Mouse (Mus musculus): ENCODE measurements around the gene Rad51d.
"Not testable (repeated sequence)": the region's sequence is repeated elsewhere in the genome, so short reads cannot be mapped to it uniquely, and the experiment has no call there.

The Rad51d gene

GRCm38 (mm10) chr11:82890342-82890762 lies at the start of gene Rad51d:
Gene Rad51d (minus strand): TSS chr11:82890614.
- peak; percentile 97 for DNase-seq

GRCm38 (mm10) chr11:82933186-82933585 lies 42.8 kb upstream of the Rad51d start:
- no peak for DNase-seq

GRCm38 (mm10) chr11:82931671-82932450 lies 41.4 kb upstream of the Rad51d start:
- not testable (repeated sequence) for DNase-seq

- not testable (repeated sequence) for DNase-seq
Measured at GRCm38 (mm10) chr11:82931161-82931560, 40.7 kb upstream of the Rad51d start.

DNA sequence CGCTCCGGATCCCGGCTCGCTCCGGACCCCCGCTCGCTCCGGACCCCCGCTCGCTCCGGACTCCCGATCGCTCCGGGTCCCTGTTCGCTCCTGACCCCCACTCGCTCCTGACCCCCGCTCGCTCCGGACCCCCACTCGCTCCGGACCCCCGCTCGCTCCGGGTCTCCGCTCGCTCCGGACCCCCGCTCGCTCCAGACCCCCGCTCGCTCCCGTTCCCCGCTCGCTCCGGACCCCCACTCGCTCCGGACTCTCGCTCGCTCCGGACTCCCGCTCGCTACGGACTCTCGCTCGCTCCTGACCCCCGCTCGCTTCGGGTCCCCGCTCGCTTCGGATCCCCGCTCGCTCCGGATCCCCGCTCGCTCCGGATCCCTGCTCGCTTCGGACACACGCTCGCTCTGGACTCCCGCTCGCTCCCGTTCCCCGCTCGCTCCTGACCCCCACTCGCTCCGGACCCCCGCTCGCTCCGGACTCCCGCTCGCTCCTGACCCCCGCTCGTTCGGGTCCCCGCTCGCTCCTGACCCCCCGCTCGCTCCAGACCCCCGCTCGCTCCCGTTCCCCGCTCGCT lies 40.1 kb upstream of the Rad51d start:
- not testable (repeated sequence) for DNase-seq

GRCm38 (mm10) chr11:82929633-82929950 lies 39.2 kb upstream of the Rad51d start:
- DNase-seq: no peak

DNA sequence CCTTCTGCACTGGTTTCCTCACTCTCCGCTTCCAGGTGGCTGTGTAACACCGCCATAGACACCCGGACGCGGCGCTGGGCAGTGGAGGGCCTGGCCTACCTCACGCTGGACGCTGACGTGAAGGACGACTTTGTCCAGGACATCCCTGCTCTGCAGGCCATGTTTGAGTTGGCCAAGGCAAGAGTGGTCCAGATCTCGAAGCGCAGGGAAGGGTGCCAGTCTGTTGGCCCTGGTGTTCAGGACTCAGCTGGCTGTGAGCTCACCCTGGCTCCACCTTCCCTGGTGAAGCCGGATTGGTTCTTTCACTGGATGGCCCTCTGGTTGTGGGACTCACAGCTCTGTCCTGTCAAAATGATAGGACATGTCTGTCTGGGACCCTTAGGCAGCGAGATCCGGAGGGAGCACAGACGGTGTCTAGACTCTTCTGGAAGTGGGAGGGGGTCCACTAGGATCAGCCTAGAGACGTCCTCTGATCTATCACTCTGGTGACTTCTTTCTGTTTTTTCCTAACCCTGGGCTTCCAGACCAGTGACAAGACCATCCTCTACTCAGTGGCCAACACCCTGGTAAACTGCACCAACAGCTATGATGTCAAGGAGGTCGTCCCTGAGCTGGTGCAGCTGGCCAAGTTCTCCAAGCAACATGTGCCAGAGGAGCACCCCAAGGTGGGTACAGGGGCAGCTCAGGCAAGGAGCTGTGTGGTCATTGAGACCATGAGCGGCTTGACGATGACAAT lies 38.7 kb upstream of the Rad51d start:
- no peak for DNase-seq

DNA sequence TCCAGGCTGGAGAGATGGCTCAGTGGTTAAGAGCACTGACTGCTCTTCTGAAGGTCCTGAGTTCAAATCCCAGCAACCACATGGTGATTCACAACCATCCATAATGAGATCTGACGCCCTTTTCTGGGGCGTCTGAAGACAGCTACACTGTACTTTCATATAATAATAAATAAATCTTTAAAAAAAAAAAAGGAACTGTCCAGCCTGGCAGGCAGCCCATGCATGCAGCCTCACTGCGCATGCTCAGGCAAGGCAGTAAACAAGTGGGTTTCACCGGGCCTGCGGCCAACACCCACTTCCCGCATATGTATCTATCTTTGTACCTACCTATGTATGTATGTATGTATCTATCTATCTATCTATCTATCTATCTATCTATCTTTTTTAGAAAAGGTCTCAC lies 33.5 kb upstream of the Rad51d start:
- not testable (repeated sequence) for DNase-seq

DNA sequence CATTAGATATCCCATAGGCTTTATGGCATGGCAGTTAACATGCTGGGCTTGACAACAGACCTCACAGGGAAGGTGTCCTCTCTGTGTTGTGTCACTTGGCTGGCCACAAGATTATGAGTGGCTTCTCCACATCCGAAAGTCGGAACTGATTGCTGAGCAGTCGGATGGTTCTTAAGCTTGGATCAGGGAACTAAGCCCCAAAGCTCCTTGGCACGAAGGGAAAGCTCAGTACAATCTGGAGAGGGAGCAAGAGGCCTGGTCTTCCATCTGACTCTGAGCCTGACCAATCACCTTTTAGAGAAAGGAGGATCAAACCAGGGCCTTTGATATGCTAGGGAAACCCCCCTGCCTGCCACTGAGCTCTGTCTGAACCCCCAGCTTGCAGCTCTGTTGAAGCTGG lies 31.3 kb upstream of the Rad51d start:
- no peak for DNase-seq

- DNase-seq: no peak
Measured at GRCm38 (mm10) chr11:82920768-82921167, 30.4 kb upstream of the Rad51d start.

- DNase-seq: peak; percentile 82
Measured at GRCm38 (mm10) chr11:82914711-82915352, 24.4 kb upstream of the Rad51d start.

GRCm38 (mm10) chr11:82910679-82911389 lies 20.4 kb upstream of the Rad51d start:
- DNase-seq: no peak

- DNase-seq: no peak
Measured at GRCm38 (mm10) chr11:82910250-82910649, 19.8 kb upstream of the Rad51d start, which contains the start of gene Unc45b. Gene Unc45b (plus strand): TSS chr11:82910550.

DNA sequence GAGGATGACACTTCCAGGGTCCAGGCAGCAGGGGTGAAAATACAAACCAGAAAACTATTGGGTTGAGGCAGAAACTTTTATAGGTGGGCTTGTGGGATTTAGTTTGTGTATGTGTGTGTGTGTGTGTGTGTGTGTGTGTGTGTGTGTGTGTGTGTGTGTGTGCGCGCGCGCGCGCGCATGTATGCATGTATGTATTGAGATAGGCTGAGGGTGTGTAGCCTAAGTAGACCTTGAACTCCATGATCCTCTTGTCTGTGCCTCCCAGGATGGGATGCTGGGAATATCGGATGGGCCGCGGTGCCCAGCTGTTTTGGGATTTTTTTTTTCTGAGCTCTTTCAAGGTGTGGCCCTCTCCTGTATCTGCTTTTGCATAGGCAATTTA lies 18.2 kb upstream of the Rad51d start:
- DNase-seq: no peak

DNA sequence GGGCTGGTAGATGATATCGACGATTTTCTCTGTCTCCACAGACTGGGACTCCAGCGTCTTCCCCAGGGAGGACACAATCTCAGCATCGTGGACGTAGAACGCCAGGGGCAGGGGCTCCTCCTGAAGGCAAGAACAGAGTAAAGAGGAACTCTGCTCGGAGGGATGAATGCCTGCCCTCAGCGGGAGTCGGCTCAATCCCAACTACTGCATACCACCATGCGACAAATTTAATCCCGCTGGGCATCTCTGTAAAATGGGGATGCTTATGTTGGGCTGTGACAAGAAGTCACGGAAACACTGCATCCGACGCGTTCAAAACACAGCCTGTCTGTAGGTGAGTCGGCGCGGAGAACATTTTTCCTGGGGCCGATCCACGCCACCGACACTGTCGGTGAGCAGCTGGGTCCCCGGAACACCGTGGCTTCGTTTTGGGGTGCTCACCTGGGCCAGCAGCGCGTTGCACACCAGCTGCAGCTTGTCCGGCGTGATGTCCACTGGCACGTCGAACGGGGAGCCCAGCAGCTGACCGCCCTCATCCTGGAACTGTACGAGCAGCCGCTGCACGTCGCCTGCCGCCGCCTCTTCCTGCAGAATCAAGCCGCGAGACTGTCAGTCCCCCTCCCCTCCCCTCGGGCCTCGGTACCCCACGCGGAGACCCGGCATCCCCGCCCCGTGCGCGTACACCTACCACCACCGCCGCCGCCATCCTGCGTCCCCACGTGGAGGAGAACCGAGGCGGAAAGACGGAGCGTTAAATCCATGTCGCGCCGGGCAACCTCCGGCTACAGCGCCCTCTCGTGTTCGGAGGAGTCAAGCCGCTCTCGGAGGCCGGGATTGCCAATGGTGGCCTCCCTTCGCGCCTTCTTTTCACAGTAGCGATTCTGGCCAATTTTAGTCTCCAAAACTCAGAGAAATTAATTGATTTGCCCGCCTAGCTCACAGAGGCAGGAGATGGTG lies 17.5 kb upstream of the Rad51d start, which contains the start of gene Nle1:
Gene Nle1, minus strand, starts transcription at position 761 of the 957 bp plus-strand sequence.
- peak; percentile 94 for DNase-seq

GRCm38 (mm10) chr11:82905816-82906215 lies 15.4 kb upstream of the Rad51d start:
- DNase-seq: no peak

DNA sequence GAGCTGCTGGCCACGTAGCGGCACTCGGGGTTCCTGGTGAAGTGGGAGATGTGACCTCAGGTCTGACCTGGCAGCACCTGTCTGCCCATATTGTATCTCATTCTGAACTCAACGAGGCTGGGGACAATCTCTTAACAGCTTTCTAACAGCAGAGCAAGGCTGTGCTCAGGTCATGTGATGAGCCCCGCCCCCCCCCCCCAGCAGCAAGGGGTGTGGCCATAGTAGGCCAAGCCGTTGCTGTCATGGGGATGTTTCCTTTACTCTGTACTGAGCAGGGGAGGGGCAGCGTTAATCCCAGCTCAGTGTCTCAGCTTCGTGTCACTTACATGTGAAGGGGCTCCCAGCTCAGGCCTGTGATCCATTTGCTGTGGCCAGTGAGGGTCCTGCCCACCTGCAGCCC lies 14.5 kb upstream of the Rad51d start:
- no peak for DNase-seq

- DNase-seq: no peak
Measured at GRCm38 (mm10) chr11:82901606-82902310, 11.3 kb upstream of the Rad51d start.

DNA sequence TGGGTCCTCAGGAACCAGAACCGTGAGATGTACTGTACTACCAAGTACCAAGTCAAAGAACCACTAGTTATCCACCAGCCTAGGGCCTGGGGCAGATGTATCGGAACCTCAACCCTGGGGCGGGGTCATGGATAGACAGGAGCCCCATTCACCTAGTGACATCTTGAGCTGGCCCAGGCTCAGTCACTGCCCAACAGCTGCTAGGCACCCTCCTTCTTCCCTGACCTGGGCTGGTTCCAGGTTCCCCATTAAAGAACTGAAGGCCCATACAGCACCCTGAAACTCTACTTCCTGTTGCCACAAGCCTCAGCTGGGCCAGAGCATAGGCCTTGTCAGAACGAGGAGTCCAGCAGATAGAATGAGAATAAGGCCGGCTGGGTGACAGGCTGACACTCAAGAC lies 9.3 kb upstream of the Rad51d start:
- DNase-seq: no peak

- no peak for DNase-seq
Measured at GRCm38 (mm10) chr11:82897478-82897877, 7.1 kb upstream of the Rad51d start.

GRCm38 (mm10) chr11:82891936-82892335 lies 1.5 kb upstream of the Rad51d start, which contains the start of gene Fndc8:
Gene Fndc8 (plus strand): TSS chr11:82892124.
- DNase-seq: no peak
